Mouse (Mus musculus) kidney, adult 2 months (tissue): ENCODE measurements around the gene 1700016H13Rik.

Experiments
- CTCF ChIP-seq: fragments of 200-500 bp; conservative IDR thresholded peaks from 2 replicates; pipeline ENCODE4 v1.5.1; 2011; ENCODE audit warnings: low read depth, mild to moderate bottlenecking, control low read depth, low read length, moderate library complexity, mixed read lengths; ENCODE audit not compliant: insufficient read depth, insufficient read length
- POLR2A ChIP-seq: fragments of 200-500 bp; IDR thresholded peaks from one replicate; pipeline ENCODE4 v1.6.1; 2011; ENCODE audit warnings: low read depth, low read length, control low read depth

DNA sequence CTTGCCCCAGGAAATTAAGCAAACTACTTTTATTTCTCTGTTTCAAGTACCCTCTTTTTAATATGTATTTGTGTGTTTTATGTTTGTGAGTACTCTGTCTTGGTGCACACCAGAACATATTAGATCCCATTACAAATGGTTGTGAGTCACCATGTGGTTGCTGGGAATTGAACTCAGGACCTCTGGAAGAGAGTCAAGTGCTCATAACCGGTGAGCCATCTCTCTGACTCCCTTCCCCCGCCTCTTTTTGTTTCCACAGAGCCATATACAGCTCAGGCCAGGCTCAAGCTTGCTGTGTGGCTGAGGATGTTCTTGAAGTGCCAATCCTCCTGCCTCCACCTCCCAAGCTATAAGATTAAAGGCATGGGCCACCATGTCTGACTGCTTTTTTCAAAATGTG lies 10.1 kb upstream of the 1700016H13Rik start:
- TF ChIP-seq CTCF (no peak), POLR2A (no peak)
